Mouse (Mus musculus): ENCODE measurements around the gene Chmp4b. TPM values are rescaled to one million over a fixed set of nuclear protein-coding genes. Genes with fewer than 3 reads are reported as not detected.

Chmp4b gene
- total and polyA plus RNA-seq, 3 experiments = 118 to 196 TPM; not detected in 1

- Histone ChIP-seq H3K4me3 (ENCODE audit: control insufficient read depth in 1 of 2, insufficient read depth in 1 of 2, low read depth in 2 of 2, low read length in 2 of 2) (no peak overlapping the region), H3K36me3 (ENCODE audit: control insufficient read depth in 1 of 2, insufficient read depth in 2 of 2, low read length in 2 of 2) (peaks cover 0 to 6% of the 10 kb centered on the region in 2 experiments; a peak in 1 of 4 replicates), H3K4me1 (ENCODE audit: control insufficient read depth in 1 of 2, insufficient read depth in 2 of 2, low read length in 2 of 2) (peaks cover 8 to 12% of the 10 kb centered on the region in 2 experiments), H3K9ac (ENCODE audit: control insufficient read depth, low read depth, low read length, poor library complexity, severe bottlenecking) (no peak overlapping the region), H3K27me3 (ENCODE audit: control insufficient read depth in 1 of 2, insufficient read depth in 2 of 2, low read length in 2 of 2) (no peaks in the 10 kb centered on the region), H3K79me2 (ENCODE audit: control insufficient read depth, insufficient read depth, low read length, poor library complexity) (no peaks in the 10 kb centered on the region), H3K9me3 (replicated peaks; ENCODE audit: insufficient read depth, low read length) (no peaks in the 10 kb centered on the region), H3K27ac (ENCODE audit: control insufficient read depth, low read depth, low read length) (no peak overlapping the region)
- TF ChIP-seq USF2 (IDR thresholded peaks at IDR 0.05; ENCODE audit: borderline replicate concordance in 1 of 2, insufficient read depth in 1 of 2, low read depth in 1 of 2, low read length in 2 of 2) = no peak
- no peak for TF ChIP-seq BHLHE40 (IDR thresholded peaks at IDR 0.05; ENCODE audit: borderline replicate concordance, low read depth, low read length)
- TF ChIP-seq RCOR1 (IDR thresholded peaks at IDR 0.05; ENCODE audit: low read depth, low read length) = no peak
- no peak for TF ChIP-seq GABPA (IDR thresholded peaks at IDR 0.05; ENCODE audit: low read depth, low read length)
- TF ChIP-seq MEF2A (IDR thresholded peaks at IDR 0.05; ENCODE audit: extremely low read depth, insufficient replicate concordance, low read depth, low read length, poor library complexity, severe bottlenecking) = no peak
- no peak for TF ChIP-seq TBP (IDR thresholded peaks at IDR 0.05; ENCODE audit: low read depth, low read length)
- no peak for TF ChIP-seq ZMIZ1 (IDR thresholded peaks at IDR 0.05; ENCODE audit: low read depth, low read length)
- no peak for TF ChIP-seq USF1 (IDR thresholded peaks at IDR 0.05; ENCODE audit: low read depth, low read length)
- TF ChIP-seq POLR2AphosphoS5 (IDR thresholded peaks at IDR 0.05; ENCODE audit: borderline replicate concordance, low read depth, low read length) = no peak
- TF ChIP-seq CHD2 (IDR thresholded peaks at IDR 0.05; ENCODE audit: low read length) = no peak
- no peak for TF ChIP-seq EP300 (IDR thresholded peaks at IDR 0.05; ENCODE audit: low read depth in 1 of 2, low read length in 2 of 2)
- no peak for TF ChIP-seq JUND (IDR thresholded peaks at IDR 0.05; ENCODE audit: low read depth, low read length)
- no peak for TF ChIP-seq CTCF (IDR thresholded peaks at IDR 0.05 in 2 of 3, conservative IDR thresholded peaks at IDR 0.05 in 1 of 3; ENCODE audit: control insufficient read depth in 1 of 3, insufficient read depth in 1 of 3, low read depth in 2 of 3, low read length in 3 of 3, poor library complexity in 1 of 3, severe bottlenecking in 1 of 3)
- no peak for TF ChIP-seq MXI1 (IDR thresholded peaks at IDR 0.05; ENCODE audit: low read depth, low read length)
- TF ChIP-seq RAD21 (IDR thresholded peaks at IDR 0.05; ENCODE audit: low read depth, low read length) = no peak
- no peak for TF ChIP-seq MAFK (IDR thresholded peaks at IDR 0.05; ENCODE audit: borderline replicate concordance, low read depth, low read length)
- TF ChIP-seq NELFE (IDR thresholded peaks at IDR 0.05; ENCODE audit: low read depth, low read length) = no peak
- TF ChIP-seq POLR2AphosphoS2 (IDR thresholded peaks at IDR 0.05; ENCODE audit: low read length) = no peak
- no peak for DNase-seq (ENCODE audit: low read depth, low spot score)
Observed at GRCm38 (mm10) chr2:154635826-154636225, 15.7 kb upstream of the Chmp4b start.

- Histone ChIP-seq H3K4me3 (ENCODE audit: control insufficient read depth in 1 of 2, insufficient read depth in 1 of 2, low read depth in 2 of 2, low read length in 2 of 2) (no peak overlapping the region), H3K4me1 (ENCODE audit: control insufficient read depth in 1 of 2, insufficient read depth in 2 of 2, low read length in 2 of 2) (peaks cover 2 to 14% of the 10 kb centered on the region in 2 experiments; a peak in 3 of 4 replicates), H3K27ac (ENCODE audit: control insufficient read depth, low read depth, low read length) (no peak overlapping the region), H3K9me3 (replicated peaks; ENCODE audit: insufficient read depth, low read length) (no peaks in the 10 kb centered on the region), H3K79me2 (ENCODE audit: control insufficient read depth, insufficient read depth, low read length, poor library complexity) (no peaks in the 10 kb centered on the region), H3K36me3 (ENCODE audit: control insufficient read depth in 1 of 2, insufficient read depth in 2 of 2, low read length in 2 of 2) (peaks cover 0 to 14% of the 10 kb centered on the region in 2 experiments; a peak in 2 of 4 replicates), H3K27me3 (ENCODE audit: control insufficient read depth in 1 of 2, insufficient read depth in 2 of 2, low read length in 2 of 2) (no peaks in the 10 kb centered on the region), H3K9ac (ENCODE audit: control insufficient read depth, low read depth, low read length, poor library complexity, severe bottlenecking) (no peak overlapping the region)
- peak; percentile 42 for TF ChIP-seq SMC3 (IDR thresholded peaks at IDR 0.05; ENCODE audit: low read depth, low read length)
- TF ChIP-seq TAL1 (IDR thresholded peaks at IDR 0.05; ENCODE audit: low read length) = no peak
- TF ChIP-seq MEF2A (IDR thresholded peaks at IDR 0.05; ENCODE audit: extremely low read depth, insufficient replicate concordance, low read depth, low read length, poor library complexity, severe bottlenecking) = no peak
- TF ChIP-seq ETS1 (IDR thresholded peaks at IDR 0.05; ENCODE audit: low read depth, low read length) = no peak
- peak; percentile 17 for TF ChIP-seq RAD21 (IDR thresholded peaks at IDR 0.05; ENCODE audit: low read depth, low read length)
- no peak for TF ChIP-seq KAT2A (conservative IDR thresholded peaks at IDR 0.05; ENCODE audit: low read depth, low read length)
- no peak for TF ChIP-seq POLR2AphosphoS2 (IDR thresholded peaks at IDR 0.05; ENCODE audit: low read length)
- no peak for TF ChIP-seq CHD1 (IDR thresholded peaks at IDR 0.05; ENCODE audit: low read depth, low read length)
- peak; percentile 25 to 57 (median 46); a peak in 5 of 6 replicates for TF ChIP-seq CTCF (IDR thresholded peaks at IDR 0.05 in 2 of 3, conservative IDR thresholded peaks at IDR 0.05 in 1 of 3; ENCODE audit: control insufficient read depth in 1 of 3, insufficient read depth in 1 of 3, low read depth in 2 of 3, low read length in 3 of 3, poor library complexity in 1 of 3, severe bottlenecking in 1 of 3)
- no peak for TF ChIP-seq NELFE (IDR thresholded peaks at IDR 0.05; ENCODE audit: low read depth, low read length)
- TF ChIP-seq HCFC1 (IDR thresholded peaks at IDR 0.05; ENCODE audit: low read depth, low read length) = no peak
- TF ChIP-seq BHLHE40 (IDR thresholded peaks at IDR 0.05; ENCODE audit: borderline replicate concordance, low read depth, low read length) = no peak
- TF ChIP-seq USF2 (IDR thresholded peaks at IDR 0.05; ENCODE audit: borderline replicate concordance in 1 of 2, insufficient read depth in 1 of 2, low read depth in 1 of 2, low read length in 2 of 2) = no peak
- TF ChIP-seq JUND (IDR thresholded peaks at IDR 0.05; ENCODE audit: low read depth, low read length) = no peak
- TF ChIP-seq MAZ (IDR thresholded peaks at IDR 0.05; ENCODE audit: low read depth, low read length) = no peak
- no peak for TF ChIP-seq NRF1 (IDR thresholded peaks at IDR 0.05; ENCODE audit: insufficient read depth, low read depth, low read length, poor library complexity, severe bottlenecking)
- DNase-seq (ENCODE audit: low read depth, low spot score) = peak; percentile 39
Observed at GRCm38 (mm10) chr2:154638521-154638920, 13.0 kb upstream of the Chmp4b start.
